Mouse (Mus musculus) liver, adult 2 months (tissue): Measurements from ENCODE around the gene Osbpl6. TPM values are rescaled to one million over a fixed set of nuclear protein-coding genes. Genes with fewer than 3 reads are reported as not detected.

Source experiments
- DNase-seq: peaks from one replicate; pipeline ENCODE4 v3.0.0-alpha.2; 2011; ENCODE audit warnings: low read depth, low spot score; ENCODE audit errors: extremely low read depth
- H3K27ac ChIP-seq: fragments of 200-500 bp; replicated peaks from 2 replicates; pipeline ENCODE4 v1.5.1; 2012; ENCODE audit warnings: low read depth, mild to moderate bottlenecking, control low read depth, inconsistent platforms, low read length; ENCODE audit not compliant: insufficient read depth
- H3K27me3 ChIP-seq: fragments of 200-500 bp; 2 replicates; pipeline ENCODE4 v1.6.1; 2012; ENCODE audit warnings: mild to moderate bottlenecking, moderate library complexity, low read length, inconsistent platforms; ENCODE audit not compliant: control insufficient read depth, insufficient read depth
- H3K36me3 ChIP-seq: fragments of 200-500 bp; 2 replicates; pipeline ENCODE4 v1.6.1; 2012; ENCODE audit warnings: low read length, inconsistent platforms; ENCODE audit not compliant: control insufficient read depth, insufficient read depth
- H3K4me1 ChIP-seq: fragments of 200-500 bp; 2 replicates; pipeline ENCODE4 v1.6.1; 2011; ENCODE audit warnings: low read length; ENCODE audit not compliant: control insufficient read depth, insufficient read depth
- H3K4me3 ChIP-seq: fragments of 200-500 bp; 2 replicates; pipeline ENCODE4 v1.5.1; 2011; ENCODE audit warnings: low read depth, mild to moderate bottlenecking, control low read depth, low read length, moderate library complexity; ENCODE audit not compliant: insufficient read depth
- H3K79me2 ChIP-seq: fragments of 200-500 bp; 2 replicates; pipeline ENCODE4 v1.6.1; 2012; ENCODE audit warnings: inconsistent platforms, mild to moderate bottlenecking, low read length, moderate library complexity; ENCODE audit not compliant: control insufficient read depth, insufficient read depth
- H3K9ac ChIP-seq: fragments of 200-500 bp; 2 replicates; pipeline ENCODE4 v1.6.1; 2012; ENCODE audit warnings: low read depth, mild to moderate bottlenecking, control low read depth, inconsistent platforms, low read length
- CTCF ChIP-seq: fragments of 200-500 bp; IDR thresholded peaks from 2 replicates; pipeline ENCODE4 v1.5.1; 2011; ENCODE audit warnings: low read depth, low read length, control low read depth
- POLR2A ChIP-seq: fragments of 200-500 bp; IDR thresholded peaks from 2 replicates; pipeline ENCODE4 v1.6.1; 2011; ENCODE audit warnings: low read length, control low read depth; ENCODE audit not compliant: insufficient read depth; ENCODE audit errors: extremely low read depth
- WGBS: fragments of 180-500 bp; shearing (Covaris S2); methylation state at CpG from one replicate; pipeline ENCODE4 v1.1.7; 2018; 5-methylcytosine and 5-hydroxymethylcytosine counted together
- polyA plus RNA-seq: library from polyadenylated mRNA; depleted of rRNA; stranded (reverse); fragments of >200 nt; gene quantifications from 2 replicates; pipeline ENCODE4 v1.2.3, GENCODE M21; 2012
- total RNA-seq: library from RNA; depleted of rRNA; stranded (reverse); fragments of >200 nt; gene quantifications from 2 replicates; pipeline ENCODE4 v1.2.3, GENCODE M21; 2014

The Osbpl6 gene
- total and polyA plus RNA-seq, 2 experiments = 0.09 to 0.44 TPM

GRCm38 (mm10) chr2:76542921-76543320, 136.6 kb downstream of the Osbpl6 start:
- WGBS = 39% methylated on average over 5 of the region's 5 CpGs

GRCm38 (mm10) chr2:76545539-76545938, 139.2 kb downstream of the Osbpl6 start:
- Histone ChIP-seq H3K27me3 (no peaks in the 10 kb centered on the region), H3K4me1 (no peaks in the 10 kb centered on the region), H3K27ac (no peak overlapping the region), H3K9ac (no peak overlapping the region), H3K79me2 (no peaks in the 10 kb centered on the region), H3K4me3 (no peak overlapping the region), H3K36me3 (no peaks in the 10 kb centered on the region)
- TF ChIP-seq CTCF (no peak), POLR2A (no peak)
- no peak for DNase-seq
- 49% methylated on average over 8 of the region's 8 CpGs for WGBS

More at GRCm38 (mm10) chr2:76542921-76543320, 136.6 kb downstream of the Osbpl6 start:
- TF ChIP-seq POLR2A = no peak
- TF ChIP-seq CTCF = no peak
- Histone ChIP-seq H3K4me1 (no peaks in the 10 kb centered on the region), H3K27ac (no peak overlapping the region), H3K27me3 (no peaks in the 10 kb centered on the region), H3K4me3 (no peak overlapping the region), H3K9ac (no peak overlapping the region), H3K79me2 (no peaks in the 10 kb centered on the region), H3K36me3 (no peaks in the 10 kb centered on the region)
- no peak for DNase-seq

GRCm38 (mm10) chr2:76548171-76548570, 141.9 kb downstream of the Osbpl6 start:
- Histone ChIP-seq H3K9ac (no peak overlapping the region), H3K27me3 (no peaks in the 10 kb centered on the region), H3K36me3 (no peaks in the 10 kb centered on the region), H3K79me2 (no peaks in the 10 kb centered on the region), H3K27ac (no peak overlapping the region), H3K4me1 (no peaks in the 10 kb centered on the region), H3K4me3 (no peak overlapping the region)
- DNase-seq = no peak
- WGBS = 87% methylated on average over 10 of the region's 10 CpGs
- no peak for TF ChIP-seq POLR2A
- TF ChIP-seq CTCF = no peak

GRCm38 (mm10) chr2:76548836-76549235, 142.5 kb downstream of the Osbpl6 start:
- WGBS = 84% methylated on average over 7 of the region's 7 CpGs
- Histone ChIP-seq H3K27me3 (no peaks in the 10 kb centered on the region), H3K4me1 (no peaks in the 10 kb centered on the region), H3K9ac (no peak overlapping the region), H3K4me3 (no peak overlapping the region), H3K36me3 (no peaks in the 10 kb centered on the region), H3K27ac (no peak overlapping the region), H3K79me2 (no peaks in the 10 kb centered on the region)
- TF ChIP-seq POLR2A = no peak
- TF ChIP-seq CTCF = no peak
- no peak for DNase-seq

- H3K4me1 ChIP-seq = no peaks in the 10 kb centered on the region
- 88% methylated on average over 12 of the region's 12 CpGs for WGBS
Observed at GRCm38 (mm10) chr2:76549316-76549715, 143.0 kb downstream of the Osbpl6 start.

GRCm38 (mm10) chr2:76555852-76556558, 149.7 kb downstream of the Osbpl6 start:
- no peak overlapping the region for H3K9ac ChIP-seq
- no peaks in the 10 kb centered on the region for H3K79me2 ChIP-seq
- H3K27ac ChIP-seq = no peak overlapping the region
- no peak for DNase-seq
- WGBS = 80% methylated on average over 11 of the region's 11 CpGs
- H3K4me1 ChIP-seq = no peaks in the 10 kb centered on the region
- H3K27me3 ChIP-seq = no peaks in the 10 kb centered on the region
- no peak for TF ChIP-seq CTCF
- TF ChIP-seq POLR2A = no peak
- no peak overlapping the region for H3K4me3 ChIP-seq
- H3K36me3 ChIP-seq = no peaks in the 10 kb centered on the region

More at GRCm38 (mm10) chr2:76549316-76549715, 143.0 kb downstream of the Osbpl6 start:
- no peaks in the 10 kb centered on the region for H3K36me3 ChIP-seq
- H3K4me3 ChIP-seq = no peak overlapping the region
- no peak overlapping the region for H3K9ac ChIP-seq
- H3K27ac ChIP-seq = no peak overlapping the region
- no peak for DNase-seq
- H3K27me3 ChIP-seq = no peaks in the 10 kb centered on the region
- no peaks in the 10 kb centered on the region for H3K79me2 ChIP-seq
- TF ChIP-seq CTCF (no peak), POLR2A (no peak)
